Mouse (Mus musculus) lung, adult 2 months (tissue): Measurements from ENCODE around the gene Muc13.

Experiments used
- CTCF ChIP-seq: fragments of 200-500 bp; IDR thresholded peaks from 2 replicates; pipeline ENCODE4 v1.5.1; 2011; ENCODE audit warnings: mild to moderate bottlenecking, low read length, control low read depth; ENCODE audit not compliant: insufficient read depth
- POLR2A ChIP-seq: fragments of 200-500 bp; IDR thresholded peaks from 2 replicates; pipeline ENCODE4 v1.6.1; 2011; ENCODE audit warnings: low read depth, mild to moderate bottlenecking, control low read depth, low read length, borderline replicate concordance; ENCODE audit errors: extremely low read depth

DNA sequence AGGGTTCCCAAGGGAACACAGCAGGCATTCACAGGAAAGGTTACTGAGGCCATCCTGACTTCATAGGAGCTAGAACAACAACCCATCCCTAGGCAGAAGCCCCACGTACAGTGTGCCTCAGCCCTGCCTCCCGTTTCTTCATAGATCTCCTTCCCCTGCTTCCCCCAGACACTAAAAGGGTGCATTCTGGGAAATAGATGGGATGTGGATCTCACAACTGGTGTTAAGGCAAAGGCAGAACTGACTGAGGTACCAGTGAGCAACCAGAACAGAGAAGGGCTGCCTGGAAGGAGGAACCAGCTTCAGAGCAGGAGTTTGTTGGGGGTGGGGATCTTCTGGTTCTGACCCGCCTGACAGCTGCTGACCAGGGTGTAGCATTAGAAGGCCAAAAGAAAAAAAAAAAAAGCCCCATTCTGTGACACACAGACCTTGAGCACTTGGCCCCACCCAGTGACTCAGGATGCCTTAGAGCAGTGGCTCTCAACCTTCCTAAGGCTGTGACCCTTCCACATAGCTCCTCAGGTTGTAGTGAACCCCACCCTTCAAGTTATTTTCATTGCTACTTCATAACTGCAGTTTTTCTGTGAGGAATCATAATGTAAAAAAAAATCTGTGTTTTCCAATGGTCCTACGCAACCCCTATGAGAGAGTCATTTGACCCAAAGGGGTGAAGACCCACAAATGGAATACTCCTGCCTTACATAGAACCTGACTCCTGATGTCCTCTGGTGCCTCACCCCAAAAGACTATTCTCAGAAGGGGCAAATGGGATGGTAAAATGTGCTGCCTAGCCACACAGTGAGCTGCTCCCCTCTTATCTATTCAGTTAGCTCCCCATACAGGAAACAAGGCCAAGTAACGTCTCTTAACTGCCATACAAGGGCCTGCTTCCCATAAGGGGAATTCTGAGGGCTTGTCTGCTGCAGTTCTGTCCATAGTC, 11.8 kb upstream of the Muc13 start:
- TF ChIP-seq CTCF (no peak), POLR2A (no peak)
